Mouse (Mus musculus) forebrain, embryonic 12.5 days (tissue): ENCODE measurements around the gene Exoc4. TPM values are rescaled to one million over a fixed set of nuclear protein-coding genes. Genes with fewer than 3 reads are reported as not detected.

Experiments
- ATAC-seq: fragments of 200-750 bp; cut with Nextera tagmentation; 2 replicates; pipeline ENCODE4 v1.8.0; 2017; ENCODE audit warnings: moderate TSS enrichment; ENCODE audit not compliant: low FRiP score
- H3K27ac ChIP-seq: fragments of 300-500 bp; sonication (generic); 2 replicates; pipeline ENCODE4 v1.5.1; 2016; ENCODE audit warnings: mild to moderate bottlenecking
- H3K27me3 ChIP-seq: fragments of 300-500 bp; sonication (generic); 2 replicates; pipeline ENCODE4 v1.6.1; 2016; ENCODE audit warnings: mild to moderate bottlenecking
- H3K36me3 ChIP-seq: fragments of 300-500 bp; sonication (generic); replicated peaks from 2 replicates; pipeline ENCODE4 v1.6.1; 2016; ENCODE audit warnings: mild to moderate bottlenecking
- H3K4me1 ChIP-seq: fragments of 300-500 bp; sonication (generic); 2 replicates; pipeline ENCODE4 v1.6.1; 2016
- H3K4me2 ChIP-seq: fragments of 300-500 bp; sonication (generic); 2 replicates; pipeline ENCODE4 v1.6.1; 2016; ENCODE audit warnings: mild to moderate bottlenecking, moderate library complexity
- H3K4me3 ChIP-seq: fragments of 300-500 bp; sonication (generic); replicated peaks from 2 replicates; pipeline ENCODE4 v1.5.1; 2016; ENCODE audit warnings: mild to moderate bottlenecking
- H3K9ac ChIP-seq: fragments of 300-500 bp; sonication (generic); 2 replicates; pipeline ENCODE4 v1.6.1; 2016; ENCODE audit warnings: mild to moderate bottlenecking
- H3K9me3 ChIP-seq: fragments of 300-500 bp; sonication (generic); 2 replicates; pipeline ENCODE4 v1.6.1; 2016
- WGBS: fragments of 180-500 bp; shearing (Covaris S2); methylation state at CpG from one replicate; pipeline ENCODE4 v1.1.7; 2016; 5-methylcytosine and 5-hydroxymethylcytosine counted together
- polyA plus RNA-seq: library from polyadenylated mRNA; unstranded; fragments of >200 nt; fragmentation: Nextera tagmentation; extraction: Ambion mirVana; gene quantifications from 2 replicates; pipeline ENCODE4 v1.2.1, GENCODE M21; 2016

The Exoc4 gene
- polyA plus RNA-seq, 1 experiment from 2014 or later: 56.8 TPM

DNA sequence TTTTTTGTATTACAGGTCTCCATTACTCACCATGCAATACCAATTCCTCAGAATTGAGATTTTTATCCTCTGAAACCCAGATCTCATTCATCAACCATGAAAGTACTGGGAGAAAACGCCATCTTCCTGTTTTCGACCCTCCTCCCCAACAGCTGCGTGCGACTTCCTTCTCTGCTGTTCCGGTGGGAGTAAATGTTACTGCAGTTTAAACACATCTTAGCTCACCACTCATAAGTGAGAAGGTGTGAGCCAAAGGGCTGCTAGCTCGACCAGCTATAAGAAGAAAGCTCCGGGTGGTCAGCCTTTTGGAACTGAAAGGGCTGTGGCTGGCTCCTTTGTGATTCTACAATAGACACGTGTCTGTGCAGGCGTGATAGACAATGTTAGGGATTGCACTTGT lies 733.8 kb downstream of the Exoc4 start:
- no peak overlapping the region for H3K9ac ChIP-seq
- ATAC-seq: no peak
- 82% methylated on average over 9 of the region's 9 CpGs for WGBS

DNA sequence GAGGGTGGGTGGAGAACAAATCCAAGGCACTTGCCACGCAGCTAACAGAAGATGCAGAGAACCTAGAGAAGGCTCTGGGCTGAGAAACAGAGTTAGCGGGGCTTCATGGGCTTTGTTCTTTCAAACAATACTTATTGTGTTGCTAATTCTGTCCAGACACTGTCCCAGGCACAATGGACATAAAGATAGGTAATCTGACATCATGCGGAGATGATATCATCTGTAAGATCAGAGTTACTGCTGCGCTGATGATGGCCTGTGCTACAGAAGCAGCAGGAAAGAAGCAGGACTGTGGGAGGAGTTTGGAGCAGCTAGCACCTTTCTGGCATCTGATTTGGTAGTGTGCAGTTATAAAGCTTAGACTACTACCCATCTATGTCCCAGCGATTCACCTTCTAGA lies 738.2 kb downstream of the Exoc4 start:
- Histone ChIP-seq H3K4me2 (no peak overlapping the region), H3K4me3 (no peak overlapping the region), H3K36me3 (no peaks in the 10 kb centered on the region), H3K27ac (no peak overlapping the region), H3K9ac (no peak overlapping the region), H3K4me1 (peaks cover 8% of the 10 kb centered on the region), H3K27me3 (no peaks in the 10 kb centered on the region), H3K9me3 (no peaks in the 10 kb centered on the region)
- ATAC-seq: no peak
- 70% methylated on average over 5 of the region's 5 CpGs for WGBS

More for the DNA sequence above, 733.8 kb downstream of the Exoc4 start:
- H3K27me3 ChIP-seq: no peaks in the 10 kb centered on the region
- H3K27ac ChIP-seq: no peak overlapping the region
- H3K4me1 ChIP-seq: peaks cover 14% of the 10 kb centered on the region
- no peak overlapping the region for H3K4me3 ChIP-seq
- no peak overlapping the region for H3K4me2 ChIP-seq
- H3K36me3 ChIP-seq: no peaks in the 10 kb centered on the region
- no peaks in the 10 kb centered on the region for H3K9me3 ChIP-seq

- H3K4me1 ChIP-seq: peaks cover 23% of the 10 kb centered on the region
- peak overlapping the region; percentile 31 for H3K4me2 ChIP-seq
- 0 out of 2 replicates have a peak overlapping the region, but pooled peaks have one; percentile 2 for H3K4me3 ChIP-seq
- H3K27me3 ChIP-seq: no peaks in the 10 kb centered on the region
- H3K9me3 ChIP-seq: no peaks in the 10 kb centered on the region
- 25% methylated on average over 24 of the region's 24 CpGs for WGBS
- H3K27ac ChIP-seq: peak overlapping the region; percentile 68
- H3K36me3 ChIP-seq: no peaks in the 10 kb centered on the region
- ATAC-seq: peak; percentile 93
- no peak overlapping the region for H3K9ac ChIP-seq
Observed at GRCm38 (mm10) chr6:33992213-33993034, 743.5 kb downstream of the Exoc4 start.

- H3K4me3 ChIP-seq: no peak overlapping the region
- H3K36me3 ChIP-seq: no peaks in the 10 kb centered on the region
- peaks cover 25% of the 10 kb centered on the region for H3K4me1 ChIP-seq
- 68% methylated on average over 6 of the region's 6 CpGs for WGBS
- no peaks in the 10 kb centered on the region for H3K27me3 ChIP-seq
- H3K9ac ChIP-seq: no peak overlapping the region
- no peak overlapping the region for H3K4me2 ChIP-seq
- H3K27ac ChIP-seq: no peak overlapping the region
- no peak for ATAC-seq
- H3K9me3 ChIP-seq: no peaks in the 10 kb centered on the region
Observed at GRCm38 (mm10) chr6:33993842-33994241, 745.0 kb downstream of the Exoc4 start.

DNA sequence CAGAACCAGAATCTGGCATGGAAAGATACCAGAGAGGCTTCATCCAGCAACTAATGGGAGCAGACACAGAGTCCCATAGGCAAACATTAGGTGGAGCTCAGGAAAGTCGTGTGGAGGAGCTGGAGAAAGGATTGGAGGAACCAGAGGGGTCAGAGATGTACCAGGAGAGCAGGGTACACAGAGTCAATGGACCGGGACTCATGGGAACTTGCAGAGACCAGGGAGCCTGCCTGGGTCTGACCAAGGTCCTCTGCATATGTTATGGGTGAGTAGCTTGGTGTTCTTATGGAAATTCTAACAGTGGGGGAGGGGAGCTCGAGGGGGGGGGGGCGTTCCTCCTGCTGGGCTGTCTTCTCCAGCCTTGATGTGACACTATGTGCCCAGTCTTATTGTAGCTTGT lies 749.7 kb downstream of the Exoc4 start:
- H3K4me1 ChIP-seq: peaks cover 22% of the 10 kb centered on the region
- H3K9ac ChIP-seq: no peak overlapping the region
- H3K9me3 ChIP-seq: no peaks in the 10 kb centered on the region
- H3K4me2 ChIP-seq: no peak overlapping the region
- no peaks in the 10 kb centered on the region for H3K27me3 ChIP-seq
- no peak overlapping the region for H3K4me3 ChIP-seq
- ATAC-seq: no peak
- H3K36me3 ChIP-seq: no peaks in the 10 kb centered on the region
- H3K27ac ChIP-seq: no peak overlapping the region
- 52% methylated on average over 3 of the region's 4 CpGs for WGBS

GRCm38 (mm10) chr6:33999530-33999929 lies 750.6 kb downstream of the Exoc4 start:
- 0 out of 2 replicates have a peak, but pooled peaks have one; percentile 23 for ATAC-seq
- Histone ChIP-seq H3K4me2 (no peak overlapping the region), H3K27me3 (no peaks in the 10 kb centered on the region), H3K27ac (no peak overlapping the region), H3K9me3 (no peaks in the 10 kb centered on the region), H3K9ac (no peak overlapping the region), H3K36me3 (no peaks in the 10 kb centered on the region), H3K4me1 (peaks cover 19% of the 10 kb centered on the region), H3K4me3 (no peak overlapping the region)
- 8% methylated on average over 7 of the region's 7 CpGs for WGBS

- no peak overlapping the region for H3K27ac ChIP-seq
- no peak for ATAC-seq
- peaks cover 15% of the 10 kb centered on the region for H3K4me1 ChIP-seq
- H3K27me3 ChIP-seq: no peaks in the 10 kb centered on the region
- H3K9ac ChIP-seq: no peak overlapping the region
- 94% methylated on average over 7 of the region's 7 CpGs for WGBS
- no peak overlapping the region for H3K4me2 ChIP-seq
- no peak overlapping the region for H3K4me3 ChIP-seq
- H3K9me3 ChIP-seq: no peaks in the 10 kb centered on the region
- H3K36me3 ChIP-seq: no peaks in the 10 kb centered on the region
Observed at GRCm38 (mm10) chr6:34000644-34001043, 751.8 kb downstream of the Exoc4 start.

GRCm38 (mm10) chr6:34003033-34003432 lies 754.1 kb downstream of the Exoc4 start:
- peaks cover 15% of the 10 kb centered on the region for H3K4me1 ChIP-seq
- H3K9me3 ChIP-seq: no peaks in the 10 kb centered on the region
- no peaks in the 10 kb centered on the region for H3K27me3 ChIP-seq
- ATAC-seq: no peak
- H3K36me3 ChIP-seq: no peaks in the 10 kb centered on the region
- H3K4me3 ChIP-seq: no peak overlapping the region
- no peak overlapping the region for H3K4me2 ChIP-seq
- no peak overlapping the region for H3K27ac ChIP-seq
- no peak overlapping the region for H3K9ac ChIP-seq
- WGBS: 14% methylated on average over 1 of the region's 1 CpGs

- Histone ChIP-seq H3K4me3 (no peak overlapping the region), H3K27ac (no peak overlapping the region), H3K36me3 (no peaks in the 10 kb centered on the region), H3K4me1 (0 out of 2 replicates have a peak, but pooled peaks cover 7% of the 10 kb centered on the region), H3K27me3 (no peaks in the 10 kb centered on the region), H3K9ac (no peak overlapping the region), H3K4me2 (no peak overlapping the region), H3K9me3 (0 out of 2 replicates have a peak, but pooled peaks cover 6% of the 10 kb centered on the region)
- ATAC-seq: no peak
- WGBS: 62% methylated on average over 6 of the region's 6 CpGs
Observed at GRCm38 (mm10) chr6:34013469-34013868, 764.6 kb downstream of the Exoc4 start.

Other genes starting within 250 kb of the Exoc4 start
- gene Chchd3, start 188.8 kb upstream of the Exoc4 start, polyA plus RNA-seq: 132 and 139 TPM in 2 replicates